Mouse (Mus musculus): Measurements from ENCODE around the gene Fam161b. TPM values are rescaled to one million over a fixed set of nuclear protein-coding genes. Genes with fewer than 3 reads are reported as not detected.
A peak's percentile ranks its signal among the peaks of the same experiment; 100 is the strongest.
"Not testable (repeated sequence)": the region's sequence is repeated elsewhere in the genome, so short reads cannot be mapped to it uniquely, and the experiment has no call there.

Gene Fam161b
- polyA plus RNA-seq, 1 experiment from 2014 or later, result 19.9 TPM

DNA sequence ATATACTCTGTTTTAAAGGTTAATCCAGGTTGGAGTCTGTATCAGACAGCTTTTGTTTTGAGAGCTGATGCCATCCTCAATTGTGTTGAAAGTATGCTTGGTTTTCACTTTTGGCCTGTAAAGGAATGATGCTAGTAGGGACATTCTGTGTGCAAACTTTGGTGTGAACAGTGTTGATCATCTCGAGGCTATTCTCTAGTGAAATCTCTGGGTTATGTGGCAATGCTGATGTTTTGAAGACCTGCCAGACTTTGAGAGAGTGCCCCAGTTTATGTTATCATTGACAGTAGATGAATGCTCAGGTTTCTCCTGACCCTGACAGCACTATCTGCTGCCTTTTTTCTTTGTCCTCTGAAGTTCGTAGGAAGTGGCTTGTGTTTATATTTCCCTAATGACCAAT lies 1.2 kb upstream of the Fam161b start:
- Histone ChIP-seq H3K36me3 (ENCODE audit: control insufficient read depth, insufficient read depth, low read length) (peaks cover 2% of the 10 kb centered on the region), H3K4me2 (ENCODE audit: low read depth, low read length) (peak overlapping the region; percentile 90), H3K4me3 (ENCODE audit: low read depth, low read length) (peak overlapping the region; percentile 96), H3K27me3 (ENCODE audit: control insufficient read depth, insufficient read depth, low read length) (no peaks in the 10 kb centered on the region; the same call in 1 of the 2 replicates), H3K27ac (ENCODE audit: low read depth, low read length) (no peak overlapping the region), H3K4me1 (ENCODE audit: control insufficient read depth, insufficient read depth, low read length) (peaks cover 12% of the 10 kb centered on the region; the same call in 1 of the 2 replicates), H3K9me3 (ENCODE audit: control insufficient read depth, low read length) (no peaks in the 10 kb centered on the region), H3K9ac (replicated peaks; ENCODE audit: low read depth, low read length) (no peak overlapping the region)
- 77% methylated on average over 2 of the region's 2 CpGs for WGBS
- no peak for ATAC-seq (ENCODE audit: low read depth)

DNA sequence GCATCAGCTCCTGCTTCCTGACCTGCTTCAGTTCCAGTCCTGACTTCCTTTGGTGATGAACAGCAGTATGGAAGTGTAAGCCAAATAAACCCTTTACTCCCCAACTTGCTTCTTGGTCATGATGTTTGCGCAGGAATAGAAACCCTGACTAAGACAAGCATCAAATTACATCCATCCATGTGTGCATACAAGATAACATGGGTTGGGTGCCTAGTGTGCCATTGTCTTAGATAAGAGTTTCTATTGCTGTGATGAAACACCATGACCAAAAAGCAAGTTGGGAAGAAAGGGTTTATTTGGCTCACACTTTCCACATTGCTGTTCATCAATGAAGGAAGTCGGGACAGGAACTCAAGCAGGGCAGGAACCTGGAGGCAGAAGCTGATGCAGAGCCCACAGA lies 2.9 kb downstream of the Fam161b start:
- not testable (repeated sequence) for H3K4me2 ChIP-seq (ENCODE audit: low read depth, low read length); H3K27me3 ChIP-seq (ENCODE audit: control insufficient read depth, insufficient read depth, low read length); H3K9ac ChIP-seq (replicated peaks; ENCODE audit: low read depth, low read length); H3K9me3 ChIP-seq (ENCODE audit: control insufficient read depth, low read length); H3K27ac ChIP-seq (ENCODE audit: low read depth, low read length); H3K4me3 ChIP-seq (ENCODE audit: low read depth, low read length); H3K4me1 ChIP-seq (ENCODE audit: control insufficient read depth, insufficient read depth, low read length); ATAC-seq (ENCODE audit: low read depth)
- H3K36me3 ChIP-seq (ENCODE audit: control insufficient read depth, insufficient read depth, low read length), result peaks cover 31% of the 10 kb centered on the region
- WGBS, result 81% methylated on average over 2 of the region's 2 CpGs

DNA sequence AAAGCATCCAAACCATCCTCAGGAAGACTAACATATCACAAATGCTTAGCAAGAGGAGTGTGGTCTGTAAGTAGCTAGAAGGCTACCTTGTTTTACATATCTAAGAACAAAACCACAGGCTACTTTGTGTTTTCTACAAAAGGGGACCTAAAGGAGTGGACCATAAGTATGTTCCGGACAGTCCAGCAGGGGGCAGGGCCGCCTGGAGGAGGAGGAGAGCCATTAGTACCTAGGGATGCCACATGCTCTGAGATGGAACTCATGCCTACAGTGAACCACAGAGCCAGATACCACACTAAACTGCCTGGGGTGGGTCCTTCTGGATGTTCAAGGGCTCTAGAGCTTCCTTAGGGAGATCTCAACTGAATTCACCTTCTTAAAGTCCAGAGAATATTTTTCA lies 14.4 kb downstream of the Fam161b start:
- no peak overlapping the region for H3K4me3 ChIP-seq (ENCODE audit: low read depth, low read length)
- H3K27ac ChIP-seq (ENCODE audit: low read depth, low read length), result no peak overlapping the region
- 49% methylated on average over 2 of the region's 2 CpGs for WGBS
- ATAC-seq (ENCODE audit: low read depth), result no peak
- no peak overlapping the region for H3K4me2 ChIP-seq (ENCODE audit: low read depth, low read length)
- no peaks in the 10 kb centered on the region for H3K4me1 ChIP-seq (ENCODE audit: control insufficient read depth, insufficient read depth, low read length)
- H3K9me3 ChIP-seq (ENCODE audit: control insufficient read depth, low read length), result no peaks in the 10 kb centered on the region
- no peak overlapping the region for H3K9ac ChIP-seq (replicated peaks; ENCODE audit: low read depth, low read length)
- H3K27me3 ChIP-seq (ENCODE audit: control insufficient read depth, insufficient read depth, low read length), result no peaks in the 10 kb centered on the region
- H3K36me3 ChIP-seq (ENCODE audit: control insufficient read depth, insufficient read depth, low read length), result peaks cover 30% of the 10 kb centered on the region

DNA sequence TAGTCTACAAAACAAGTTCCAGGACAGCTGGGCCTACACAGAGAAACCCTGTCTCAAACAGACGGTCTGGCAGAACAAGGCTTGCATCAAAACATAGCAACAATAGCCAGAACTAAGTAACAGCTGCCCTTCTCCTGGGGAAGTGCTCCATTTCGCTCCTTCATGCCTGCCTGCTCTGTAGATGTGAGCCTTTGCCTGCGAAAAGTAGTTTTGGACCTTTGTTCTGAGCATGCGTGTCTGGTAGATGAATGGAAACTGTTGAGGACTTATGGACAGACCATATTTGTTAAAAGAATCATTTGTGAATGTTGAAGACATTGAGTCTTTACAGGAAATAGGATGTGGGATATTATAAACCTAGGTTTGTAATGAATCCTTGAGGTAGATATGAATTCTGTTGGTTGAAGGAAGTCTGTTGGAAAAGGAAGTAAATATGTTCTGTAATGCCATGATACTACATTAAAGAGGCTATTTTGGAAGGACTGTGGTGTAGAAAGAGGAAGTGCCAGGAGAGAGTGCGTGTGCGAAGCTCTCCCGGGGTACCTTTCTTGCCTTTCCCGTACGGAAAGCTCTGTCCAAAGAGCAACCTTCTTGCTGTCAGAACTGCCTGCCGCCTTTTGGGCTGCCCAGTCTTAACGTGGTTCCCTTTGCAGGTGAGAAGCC lies 24.5 kb downstream of the Fam161b start:
- Histone ChIP-seq H3K9me3 (ENCODE audit: control insufficient read depth, low read length) (no peaks in the 10 kb centered on the region), H3K27ac (ENCODE audit: low read depth, low read length) (no peak overlapping the region), H3K4me1 (ENCODE audit: control insufficient read depth, insufficient read depth, low read length) (no peaks in the 10 kb centered on the region), H3K36me3 (ENCODE audit: control insufficient read depth, insufficient read depth, low read length) (peaks cover 52% of the 10 kb centered on the region), H3K9ac (replicated peaks; ENCODE audit: low read depth, low read length) (no peak overlapping the region), H3K27me3 (ENCODE audit: control insufficient read depth, insufficient read depth, low read length) (no peaks in the 10 kb centered on the region), H3K4me3 (ENCODE audit: low read depth, low read length) (no peak overlapping the region), H3K4me2 (ENCODE audit: low read depth, low read length) (no peak overlapping the region)
- WGBS, result 91% methylated on average over 11 of the region's 11 CpGs
- ATAC-seq (ENCODE audit: low read depth), result no peak

GRCm38 (mm10) chr12:84327111-84327512 lies 34.5 kb downstream of the Fam161b start:
- no peak overlapping the region for H3K4me2 ChIP-seq (ENCODE audit: low read depth, low read length)
- no peak overlapping the region for H3K27ac ChIP-seq (ENCODE audit: low read depth, low read length)
- no peak overlapping the region for H3K9ac ChIP-seq (replicated peaks; ENCODE audit: low read depth, low read length)
- peaks cover 47% of the 10 kb centered on the region for H3K36me3 ChIP-seq (ENCODE audit: control insufficient read depth, insufficient read depth, low read length)
- no peaks in the 10 kb centered on the region for H3K9me3 ChIP-seq (ENCODE audit: control insufficient read depth, low read length)
- WGBS, result 87% methylated on average over 4 of the region's 4 CpGs
- no peaks in the 10 kb centered on the region for H3K27me3 ChIP-seq (ENCODE audit: control insufficient read depth, insufficient read depth, low read length)
- no peak for ATAC-seq (ENCODE audit: low read depth)
- no peaks in the 10 kb centered on the region for H3K4me1 ChIP-seq (ENCODE audit: control insufficient read depth, insufficient read depth, low read length)
- no peak overlapping the region for H3K4me3 ChIP-seq (ENCODE audit: low read depth, low read length)

GRCm38 (mm10) chr12:84316721-84317621 lies 44.7 kb downstream of the Fam161b start, which contains the start of gene Zfp410:
Zfp410 (plus strand) TSS chr12:84316852.
- H3K4me2 ChIP-seq (ENCODE audit: low read depth, low read length), result peak within 1 kb of the TSS; percentile 83
- no peaks in the 10 kb centered on the region for H3K36me3 ChIP-seq (ENCODE audit: control insufficient read depth, insufficient read depth, low read length)
- H3K27me3 ChIP-seq (ENCODE audit: control insufficient read depth, insufficient read depth, low read length), result no peaks in the 10 kb centered on the region; the same call in 1 of the 2 replicates
- H3K9ac ChIP-seq (replicated peaks; ENCODE audit: low read depth, low read length), result peak within 1 kb of the TSS; percentile 88
- peak within 1 kb of the TSS; percentile 93 for H3K27ac ChIP-seq (ENCODE audit: low read depth, low read length)
- H3K9me3 ChIP-seq (ENCODE audit: control insufficient read depth, low read length), result no peaks in the 10 kb centered on the region
- peak; percentile 94 for ATAC-seq (ENCODE audit: low read depth)
- WGBS, result under 1% methylated on average over 75 of the region's 77 CpGs
- peak within 1 kb of the TSS; percentile 99 for H3K4me3 ChIP-seq (ENCODE audit: low read depth, low read length)
- H3K4me1 ChIP-seq (ENCODE audit: control insufficient read depth, insufficient read depth, low read length), result peaks cover 17% of the 10 kb centered on the region

DNA sequence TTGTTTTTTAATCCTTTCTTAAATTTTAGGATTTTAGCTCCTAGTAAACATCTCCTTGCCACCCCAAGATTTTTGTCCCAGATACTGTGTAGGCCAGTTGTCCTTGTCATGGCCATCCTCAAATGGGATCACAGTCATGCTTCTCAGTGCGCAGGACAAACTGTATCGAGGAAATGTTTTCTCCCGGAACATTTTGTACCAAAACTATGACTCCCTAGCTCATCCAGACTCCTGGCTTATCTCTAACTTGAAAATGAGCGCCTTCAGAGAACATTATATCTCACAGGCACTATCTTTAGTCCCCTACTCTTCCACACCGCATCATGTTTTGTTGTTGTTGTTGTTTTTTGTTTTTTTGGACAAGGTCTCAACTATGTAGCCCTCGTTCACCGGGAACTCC lies 45.6 kb downstream of the Fam161b start:
- Histone ChIP-seq H3K9me3 (ENCODE audit: control insufficient read depth, low read length) (no peaks in the 10 kb centered on the region), H3K4me2 (ENCODE audit: low read depth, low read length) (peak overlapping the region; percentile 83), H3K27ac (ENCODE audit: low read depth, low read length) (no peak overlapping the region), H3K36me3 (ENCODE audit: control insufficient read depth, insufficient read depth, low read length) (no peaks in the 10 kb centered on the region), H3K4me3 (ENCODE audit: low read depth, low read length) (peak overlapping the region; percentile 99), H3K9ac (replicated peaks; ENCODE audit: low read depth, low read length) (peak overlapping the region; percentile 88), H3K27me3 (ENCODE audit: control insufficient read depth, insufficient read depth, low read length) (no peaks in the 10 kb centered on the region; the same call in 1 of the 2 replicates), H3K4me1 (ENCODE audit: control insufficient read depth, insufficient read depth, low read length) (peaks cover 17% of the 10 kb centered on the region)
- 45% methylated on average over 7 of the region's 7 CpGs for WGBS
- no peak; the same call in 1 of the 2 replicates for ATAC-seq (ENCODE audit: low read depth)

DNA sequence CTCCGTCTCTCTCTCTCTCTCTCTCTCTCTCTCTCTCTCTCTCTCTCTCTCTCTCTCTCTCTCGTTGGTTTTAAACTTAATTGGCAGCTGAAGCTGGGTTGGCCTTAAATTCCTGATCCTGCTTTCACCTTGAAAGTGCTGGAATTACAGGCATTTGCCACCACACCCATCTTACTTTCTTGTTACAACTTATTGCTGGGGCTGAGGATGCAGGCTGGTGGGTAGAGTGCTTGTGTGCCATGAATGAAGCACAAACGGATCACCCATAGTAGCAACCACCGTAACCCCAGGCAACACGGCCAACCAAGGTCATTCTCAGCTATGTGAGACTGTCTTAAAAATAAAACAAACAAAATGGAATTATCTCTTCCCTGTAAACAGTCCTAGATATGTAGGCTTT lies 50.3 kb downstream of the Fam161b start:
- Histone ChIP-seq H3K27me3 (ENCODE audit: control insufficient read depth, insufficient read depth, low read length) (no peaks in the 10 kb centered on the region), H3K36me3 (ENCODE audit: control insufficient read depth, insufficient read depth, low read length) (no peaks in the 10 kb centered on the region), H3K9me3 (ENCODE audit: control insufficient read depth, low read length) (no peaks in the 10 kb centered on the region), H3K4me2 (ENCODE audit: low read depth, low read length) (no peak overlapping the region), H3K4me1 (ENCODE audit: control insufficient read depth, insufficient read depth, low read length) (peaks cover 5% of the 10 kb centered on the region; the same call in 1 of the 2 replicates), H3K4me3 (ENCODE audit: low read depth, low read length) (no peak overlapping the region), H3K27ac (ENCODE audit: low read depth, low read length) (no peak overlapping the region), H3K9ac (replicated peaks; ENCODE audit: low read depth, low read length) (no peak overlapping the region)
- 80% methylated on average over 4 of the region's 5 CpGs for WGBS
- ATAC-seq (ENCODE audit: low read depth), result no peak

DNA sequence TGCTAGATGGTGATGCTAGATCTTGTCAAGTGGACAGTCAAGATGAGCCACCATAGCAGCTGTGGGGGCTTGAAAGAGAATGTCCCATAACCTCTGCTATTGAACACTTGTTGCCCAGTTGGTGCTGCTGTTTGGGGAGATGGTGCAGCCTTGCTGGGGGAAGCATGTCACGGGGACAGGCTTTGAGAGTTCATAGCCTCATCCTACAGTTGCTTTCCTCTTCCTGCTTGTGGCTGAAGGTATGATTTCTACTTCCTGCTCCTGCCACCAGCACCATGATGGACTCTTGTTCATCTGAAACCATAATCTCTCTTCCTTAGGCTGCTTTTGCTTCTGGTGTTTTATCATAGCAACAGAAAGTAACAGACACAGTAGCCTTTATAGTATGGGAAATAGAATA lies 57.1 kb downstream of the Fam161b start:
- no peak for ATAC-seq (ENCODE audit: low read depth)
- Histone ChIP-seq H3K9me3 (ENCODE audit: control insufficient read depth, low read length) (no peaks in the 10 kb centered on the region), H3K4me2 (ENCODE audit: low read depth, low read length) (no peak overlapping the region), H3K27me3 (ENCODE audit: control insufficient read depth, insufficient read depth, low read length) (no peaks in the 10 kb centered on the region), H3K36me3 (ENCODE audit: control insufficient read depth, insufficient read depth, low read length) (peaks cover 3% of the 10 kb centered on the region; the same call in 1 of the 2 replicates), H3K4me3 (ENCODE audit: low read depth, low read length) (no peak overlapping the region), H3K9ac (replicated peaks; ENCODE audit: low read depth, low read length) (no peak overlapping the region), H3K27ac (ENCODE audit: low read depth, low read length) (no peak overlapping the region), H3K4me1 (ENCODE audit: control insufficient read depth, insufficient read depth, low read length) (no peaks in the 10 kb centered on the region)
- WGBS, result 77% methylated on average over 1 of the region's 1 CpGs
